Mouse (Mus musculus): ENCODE measurements around the gene Mast3.

The Mast3 gene

DNA sequence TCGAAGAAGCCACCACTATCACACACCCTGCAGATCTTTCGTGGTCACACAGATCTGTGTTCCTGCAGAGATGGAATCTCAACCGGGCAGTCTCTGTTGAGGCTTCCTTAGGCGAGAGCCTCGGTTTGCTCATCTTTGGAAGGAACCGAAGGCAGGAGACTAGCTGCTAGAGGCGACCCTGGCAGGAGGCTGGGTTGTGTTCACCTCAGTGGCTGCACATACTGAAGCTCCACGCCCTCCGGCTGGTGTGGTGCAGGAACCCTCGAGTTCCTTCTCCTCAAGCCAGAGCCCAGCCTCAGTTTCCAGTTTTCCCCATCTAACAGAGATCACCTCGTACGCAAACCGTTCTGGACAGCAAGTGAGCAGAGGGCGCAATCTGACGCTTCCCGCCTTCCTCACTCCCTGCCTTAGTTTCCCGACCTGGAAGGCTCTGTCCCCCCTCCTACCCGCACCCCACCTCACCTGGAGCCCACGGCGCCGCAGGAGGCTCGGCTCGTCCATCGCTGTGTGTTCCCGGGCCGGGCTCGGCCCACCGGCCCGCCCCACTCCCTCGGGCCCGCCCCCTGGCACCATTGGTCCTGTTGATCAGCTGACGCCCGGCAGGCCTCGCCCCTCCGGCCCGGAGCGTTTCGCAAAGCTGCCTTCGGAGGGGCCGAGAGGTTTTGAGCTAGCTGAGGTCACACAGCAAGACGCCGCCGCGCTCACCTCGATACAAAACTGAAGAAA is at the start of gene Mast3:
TSS of gene Mast3 (minus strand) at position 574 of the 726 bp plus-strand sequence.
- no peak for DNase-seq

DNA sequence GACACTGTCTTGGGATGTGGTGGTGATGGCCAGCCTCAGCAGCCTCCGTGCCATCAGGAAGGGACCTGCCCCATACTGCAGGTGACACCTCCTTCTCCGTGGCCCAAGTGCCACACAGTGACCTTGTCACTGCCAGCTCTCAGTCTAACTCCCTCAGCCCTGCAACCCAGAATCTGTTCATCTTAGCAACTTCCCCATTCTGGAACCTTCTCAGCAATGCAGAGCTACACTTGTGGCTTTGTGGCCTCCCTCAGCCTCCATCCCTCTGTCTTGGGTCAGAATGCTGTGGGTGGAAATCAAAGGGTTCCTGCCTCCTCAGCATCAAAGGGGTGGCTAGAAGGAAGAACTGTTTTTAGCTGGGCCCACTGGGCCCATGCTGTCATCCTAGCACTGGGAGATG is 49.0 kb upstream of the Mast3 start:
- no peak for DNase-seq

DNA sequence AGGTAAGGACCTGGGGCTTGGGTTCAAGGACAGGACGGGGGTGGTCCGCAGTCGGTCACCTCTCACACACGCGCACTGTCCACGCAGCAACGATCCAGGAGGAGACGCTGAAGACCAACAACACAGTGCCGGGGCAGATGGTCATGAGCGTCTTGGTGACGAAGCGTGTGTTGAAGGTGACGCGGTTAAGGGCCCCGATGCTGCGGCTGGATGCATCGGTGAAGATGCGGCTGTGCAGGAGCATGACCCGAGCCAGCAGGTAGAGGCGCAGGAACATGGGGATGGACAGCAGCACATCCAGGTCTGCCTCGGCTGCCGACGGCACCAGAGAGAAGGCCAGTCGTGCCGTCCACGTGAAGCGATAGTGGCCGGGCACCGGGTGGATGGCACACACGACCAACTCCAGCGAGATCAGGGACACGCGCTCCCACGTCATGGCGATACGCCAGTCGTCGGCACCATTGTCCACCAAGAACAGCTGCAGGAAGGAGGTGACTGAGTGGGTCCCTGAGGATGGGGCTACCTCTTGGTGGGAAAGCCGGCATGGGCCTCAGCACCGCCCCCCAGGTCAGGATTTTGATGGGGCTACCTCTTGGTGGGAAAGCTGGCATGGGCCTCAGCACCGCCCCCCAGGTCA is 47.9 kb upstream of the Mast3 start:
- DNase-seq: no peak

DNA sequence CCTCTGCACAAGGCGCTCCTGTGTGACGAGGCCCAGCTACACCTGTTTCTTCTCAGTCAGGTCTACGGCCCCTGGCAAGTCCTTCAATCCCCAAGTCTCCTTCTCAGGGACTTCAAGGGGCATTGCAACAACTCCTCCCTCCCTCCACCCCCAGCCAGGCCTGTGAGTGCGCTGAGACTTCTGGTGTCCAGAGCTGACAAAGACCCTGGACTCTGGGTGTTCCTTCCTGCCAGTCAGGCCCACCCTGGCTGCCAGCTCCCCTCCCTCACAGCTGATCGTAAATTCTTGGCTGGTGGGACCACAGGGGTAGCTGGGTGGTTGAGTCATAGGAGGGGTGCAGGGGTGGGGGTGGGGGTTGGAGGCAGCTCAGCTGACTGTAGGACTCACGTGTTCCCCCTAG is 47.0 kb upstream of the Mast3 start:
- DNase-seq: no peak

DNA sequence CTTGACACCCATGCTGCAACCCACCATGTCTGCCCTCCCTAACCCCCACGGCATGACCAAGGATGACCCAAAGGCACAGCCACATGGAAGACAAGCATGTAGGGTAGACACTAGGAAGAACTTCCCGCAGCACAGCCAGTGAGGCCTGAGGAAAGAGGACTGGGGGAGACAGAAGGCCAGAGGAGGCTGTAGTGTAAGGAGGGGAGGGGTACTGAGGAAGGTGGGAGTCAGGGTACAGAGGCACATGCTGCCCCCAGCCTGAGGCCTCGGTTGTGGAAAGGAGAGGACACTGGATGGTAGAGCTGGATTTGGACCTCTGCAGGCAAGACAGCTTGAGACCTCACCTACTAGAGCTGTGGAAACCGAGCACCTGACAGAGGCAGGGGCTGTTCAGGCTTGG is 46.1 kb upstream of the Mast3 start:
- no peak for DNase-seq

DNA sequence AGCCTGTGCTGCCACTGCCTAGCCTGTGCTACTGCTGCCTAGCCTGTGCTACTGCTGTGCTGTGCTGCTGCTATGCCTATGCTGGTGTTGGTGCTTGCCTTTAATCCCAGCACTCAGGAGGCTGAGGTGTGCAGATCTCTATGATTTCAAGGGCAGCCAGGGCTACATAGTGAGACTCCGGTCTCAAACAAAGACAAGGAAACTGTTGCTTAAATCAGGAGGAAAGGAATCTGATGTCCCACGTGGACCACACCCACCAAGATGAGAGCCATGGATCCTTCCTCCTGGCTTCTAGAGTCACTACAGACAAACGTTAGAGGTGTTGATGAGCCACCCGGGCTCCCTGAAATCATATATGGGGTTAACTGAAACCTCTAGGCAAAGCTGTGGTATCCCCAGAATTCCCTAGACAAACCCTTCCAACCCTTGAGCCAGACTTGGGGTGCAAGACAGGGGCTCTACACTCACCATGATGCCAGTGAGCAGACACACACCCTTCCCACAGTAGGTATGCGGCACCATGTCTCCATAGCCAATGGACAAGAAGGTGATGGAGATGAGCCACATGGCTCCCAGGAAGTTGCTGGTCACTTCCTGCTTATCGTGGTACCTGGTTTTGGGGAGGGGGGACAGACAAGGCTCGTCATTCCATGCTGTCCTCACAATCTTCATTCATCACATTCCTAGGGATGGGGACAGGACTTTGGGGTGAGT is 45.4 kb upstream of the Mast3 start:
- no peak for DNase-seq

DNA sequence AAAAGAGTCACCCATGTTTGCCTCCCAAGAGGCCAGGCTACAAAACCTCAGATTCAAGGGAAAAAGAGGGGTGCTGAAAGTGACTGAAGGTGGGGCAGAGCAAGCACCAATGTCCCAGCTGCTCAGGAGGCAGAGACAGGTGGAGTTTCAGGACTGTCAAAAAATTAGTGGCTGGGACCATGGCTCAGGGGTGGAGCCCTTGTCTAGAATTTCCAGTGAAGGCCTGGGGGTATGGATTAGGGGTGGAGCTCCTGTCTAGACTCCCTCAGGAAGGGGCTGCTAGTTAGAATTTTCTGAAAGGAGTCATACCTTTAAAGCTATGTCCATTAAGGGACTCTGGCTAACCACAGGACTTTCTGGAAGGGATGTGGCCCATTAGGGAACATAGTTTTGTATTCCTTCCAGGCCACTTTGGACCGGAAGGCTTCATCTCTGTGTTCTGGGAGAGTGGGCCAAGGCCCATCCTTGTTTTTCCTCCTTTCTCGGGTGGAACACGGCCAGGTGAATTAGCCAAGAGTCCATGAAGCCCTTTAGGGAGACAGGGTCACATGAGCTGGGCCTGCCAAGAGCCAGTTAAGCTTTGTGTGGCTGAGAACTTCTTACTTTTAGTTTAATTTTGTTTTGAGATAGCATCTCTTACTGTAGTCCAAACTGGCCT is 44.6 kb upstream of the Mast3 start:
- no peak for DNase-seq

DNA sequence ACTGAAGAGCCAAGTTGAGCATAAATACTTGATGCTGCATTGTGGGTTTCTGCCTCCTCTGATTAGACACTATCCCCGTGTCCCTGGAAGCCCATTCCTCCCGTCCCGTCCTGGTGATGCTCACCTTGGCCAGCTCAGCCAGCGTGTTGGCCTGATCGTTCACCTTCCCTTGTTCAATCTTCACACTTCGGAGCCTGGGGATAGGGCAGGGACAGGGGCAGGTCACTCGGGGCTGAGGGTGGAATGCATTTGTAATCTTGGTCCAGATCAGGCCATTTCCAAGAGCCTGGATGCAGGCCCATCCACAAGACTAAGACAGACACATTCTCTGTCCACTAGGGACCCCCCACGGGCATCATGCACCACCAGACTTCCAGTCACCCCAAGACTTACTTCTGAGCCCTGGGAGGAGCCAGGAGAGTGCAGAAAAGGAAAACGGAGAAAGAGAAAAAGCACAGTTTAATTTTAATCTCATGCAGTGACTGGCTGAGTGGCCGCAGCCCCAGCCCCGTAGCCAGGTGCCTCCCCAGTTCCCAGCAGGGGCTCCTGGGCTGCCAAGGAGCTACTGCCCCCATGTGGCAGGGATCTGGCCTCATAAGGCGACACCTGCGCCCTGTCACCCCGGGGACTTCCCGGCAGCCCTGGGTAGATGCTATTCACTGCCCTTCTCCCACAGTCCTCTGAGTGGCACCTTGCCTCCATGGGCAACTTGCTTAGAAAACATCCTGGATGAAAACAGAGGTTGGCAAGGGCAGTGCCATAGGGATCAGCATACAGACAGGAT is 41.7 kb upstream of the Mast3 start:
- DNase-seq: no peak

DNA sequence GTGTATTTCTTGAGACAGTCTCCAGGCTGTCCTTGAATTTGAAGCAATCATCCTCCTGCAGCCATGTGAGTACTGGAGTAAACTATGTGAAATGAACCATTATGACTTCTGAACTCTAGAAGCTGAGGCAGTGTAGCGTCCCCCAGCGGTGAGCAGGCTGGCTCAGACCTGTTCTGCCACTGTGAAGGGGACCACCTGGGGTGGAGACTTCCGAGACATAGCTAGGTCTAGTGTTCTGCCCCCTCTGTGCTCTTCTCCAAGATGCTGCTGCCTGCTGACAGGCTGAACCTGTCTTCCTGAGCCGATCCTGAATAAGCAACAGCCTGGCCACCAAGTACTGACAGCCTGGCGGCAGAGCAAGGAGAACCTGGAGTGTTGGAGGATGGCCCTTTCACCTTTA is 40.3 kb upstream of the Mast3 start:
- DNase-seq: no peak

DNA sequence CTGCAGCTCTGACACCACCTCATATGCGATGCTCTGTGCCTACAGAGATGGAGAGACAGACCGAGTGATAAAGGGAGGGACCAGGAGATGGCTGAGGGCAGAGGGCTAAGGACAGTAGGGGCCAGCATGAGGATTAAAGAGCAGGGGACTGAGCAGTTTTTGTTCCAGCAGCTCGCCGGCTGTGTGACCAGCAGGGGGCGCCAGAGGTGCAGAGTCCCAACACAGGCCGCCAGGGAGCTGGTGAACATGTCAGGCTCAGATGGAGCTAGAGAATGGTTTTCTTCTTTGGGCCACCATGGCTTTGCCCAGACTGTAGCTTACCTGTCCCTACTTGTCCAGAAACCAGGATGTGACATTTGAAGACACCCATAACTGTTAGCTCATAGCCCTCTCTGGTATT is 39.7 kb upstream of the Mast3 start:
- DNase-seq: peak; percentile 86

DNA sequence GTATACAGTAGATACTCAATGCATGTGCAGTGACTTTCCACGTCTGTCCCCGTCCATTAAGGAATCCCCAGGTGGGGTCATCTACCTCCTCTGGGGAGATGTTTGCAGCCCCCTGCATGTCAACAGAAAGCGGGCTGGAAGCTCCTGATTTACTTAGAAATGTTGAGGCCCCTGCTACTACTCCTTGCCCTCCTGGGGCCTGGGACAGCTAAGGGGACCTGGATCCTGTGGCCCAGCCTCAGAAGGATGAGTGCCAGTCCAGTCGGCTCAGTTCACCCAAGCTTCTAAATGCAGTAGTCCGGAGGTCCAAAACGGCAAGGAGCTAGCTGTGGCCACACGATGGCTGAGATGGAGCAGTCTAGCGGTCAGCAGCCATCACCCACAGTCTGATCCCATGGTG is 39.1 kb upstream of the Mast3 start:
- no peak for DNase-seq

DNA sequence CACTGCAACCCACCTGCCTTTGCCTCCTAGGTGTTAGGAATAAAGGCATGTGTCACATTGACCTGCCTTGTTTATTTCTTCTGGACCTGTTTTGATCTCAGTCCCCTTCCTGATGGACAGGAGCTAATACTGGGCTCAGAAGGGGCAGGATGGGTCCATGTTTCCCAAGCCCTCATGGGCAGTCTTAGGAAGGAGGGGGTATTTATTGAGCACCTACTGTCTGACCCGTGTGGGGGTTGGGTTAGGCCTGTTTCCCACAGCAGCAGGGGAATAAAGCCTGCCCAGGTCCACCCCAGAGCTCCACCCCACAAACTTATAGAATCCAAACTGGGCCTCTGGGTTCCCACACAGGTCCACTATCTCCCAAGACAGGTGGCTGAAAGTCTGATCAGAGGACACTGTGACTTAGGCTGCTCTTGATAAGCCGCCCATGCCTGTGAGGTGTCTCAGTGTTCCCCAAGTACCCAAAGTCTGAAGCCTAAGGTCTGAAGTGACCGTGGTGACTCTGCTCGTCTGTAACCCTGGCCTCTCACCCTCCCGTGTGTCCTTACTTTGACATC is 38.4 kb upstream of the Mast3 start:
- DNase-seq: no peak

DNA sequence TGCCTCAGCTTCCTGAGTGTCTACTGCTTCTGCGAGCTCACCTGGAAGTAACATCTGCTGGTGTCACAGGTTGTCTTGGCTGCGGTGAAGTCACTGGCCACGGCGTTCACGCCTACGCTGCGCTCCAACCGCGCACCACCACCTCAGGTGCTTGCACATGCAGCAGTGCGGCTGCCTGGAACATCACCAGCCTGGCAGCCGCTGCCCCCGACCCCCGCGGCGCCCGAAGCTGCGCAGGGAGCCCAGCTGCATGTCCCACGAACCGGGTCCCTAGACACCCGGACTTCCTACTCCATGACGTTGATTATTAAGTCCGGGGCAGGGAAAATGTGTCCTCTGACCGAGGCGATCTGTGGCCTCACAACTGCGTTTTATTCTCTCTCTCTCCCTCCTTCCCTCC is 37.6 kb upstream of the Mast3 start:
- no peak for DNase-seq

DNA sequence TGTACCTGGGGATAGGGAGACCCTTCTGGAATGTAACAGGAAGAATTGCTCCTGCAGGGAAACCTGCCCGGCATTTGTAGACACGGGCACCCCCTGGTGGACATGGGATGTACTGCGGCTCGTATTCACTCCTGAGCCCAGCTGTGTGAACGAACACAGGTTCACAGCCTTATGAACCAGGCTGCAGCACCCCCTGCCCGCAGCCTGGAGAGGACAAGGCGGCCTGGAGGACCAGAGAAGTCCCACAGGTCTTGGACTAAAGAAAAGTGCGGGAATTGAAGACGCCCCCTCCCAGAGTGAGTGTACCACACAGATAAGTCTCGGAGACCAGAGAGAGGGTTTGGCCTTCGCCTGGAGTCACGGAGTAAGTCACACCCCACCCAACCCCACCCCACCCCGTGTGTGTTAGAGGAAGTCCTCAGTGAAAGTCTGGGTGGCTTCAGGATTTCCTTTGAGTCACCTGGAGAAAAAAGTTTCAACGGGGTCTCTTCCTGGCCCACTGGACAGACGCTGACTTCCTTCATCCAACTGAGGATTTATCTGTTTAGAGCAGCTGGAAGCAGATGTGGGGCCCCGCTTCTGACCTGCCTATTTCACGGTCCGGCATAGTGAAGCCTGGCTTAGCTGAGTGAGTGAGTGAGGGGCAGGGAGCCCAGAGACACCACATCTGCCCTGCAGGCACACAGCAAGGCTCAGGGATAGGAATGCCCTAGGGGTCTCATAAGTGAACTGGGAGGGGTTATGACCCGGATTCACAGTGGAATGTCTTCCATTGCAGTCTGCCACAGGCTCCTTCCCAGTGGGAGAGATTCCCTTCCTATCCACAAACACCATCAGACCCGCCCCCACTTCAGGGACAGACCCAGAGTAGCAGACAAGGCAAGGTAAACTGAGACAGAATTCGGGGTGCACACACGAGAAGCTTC is 36.6 kb upstream of the Mast3 start:
- peak; percentile 92 for DNase-seq

DNA sequence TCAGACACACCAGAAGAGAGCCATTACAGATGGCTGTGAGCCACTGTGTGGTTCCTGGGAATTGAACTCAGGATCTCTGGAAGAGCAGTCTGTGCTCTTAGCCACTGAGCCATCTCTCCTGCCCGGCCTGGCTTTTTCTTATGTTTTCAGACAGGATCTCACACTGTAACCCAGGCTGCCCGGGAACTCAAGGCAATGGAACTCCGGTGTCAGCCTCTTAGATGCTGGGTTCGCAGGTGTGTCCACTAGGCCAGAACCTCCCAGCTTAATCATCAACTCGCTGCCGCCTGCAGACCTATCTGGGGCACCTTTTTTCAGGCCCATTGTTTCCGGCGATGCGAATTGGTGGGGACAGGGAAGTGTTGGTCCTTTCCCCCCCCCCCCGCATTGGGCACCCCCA is 35.7 kb upstream of the Mast3 start:
- DNase-seq: no peak

DNA sequence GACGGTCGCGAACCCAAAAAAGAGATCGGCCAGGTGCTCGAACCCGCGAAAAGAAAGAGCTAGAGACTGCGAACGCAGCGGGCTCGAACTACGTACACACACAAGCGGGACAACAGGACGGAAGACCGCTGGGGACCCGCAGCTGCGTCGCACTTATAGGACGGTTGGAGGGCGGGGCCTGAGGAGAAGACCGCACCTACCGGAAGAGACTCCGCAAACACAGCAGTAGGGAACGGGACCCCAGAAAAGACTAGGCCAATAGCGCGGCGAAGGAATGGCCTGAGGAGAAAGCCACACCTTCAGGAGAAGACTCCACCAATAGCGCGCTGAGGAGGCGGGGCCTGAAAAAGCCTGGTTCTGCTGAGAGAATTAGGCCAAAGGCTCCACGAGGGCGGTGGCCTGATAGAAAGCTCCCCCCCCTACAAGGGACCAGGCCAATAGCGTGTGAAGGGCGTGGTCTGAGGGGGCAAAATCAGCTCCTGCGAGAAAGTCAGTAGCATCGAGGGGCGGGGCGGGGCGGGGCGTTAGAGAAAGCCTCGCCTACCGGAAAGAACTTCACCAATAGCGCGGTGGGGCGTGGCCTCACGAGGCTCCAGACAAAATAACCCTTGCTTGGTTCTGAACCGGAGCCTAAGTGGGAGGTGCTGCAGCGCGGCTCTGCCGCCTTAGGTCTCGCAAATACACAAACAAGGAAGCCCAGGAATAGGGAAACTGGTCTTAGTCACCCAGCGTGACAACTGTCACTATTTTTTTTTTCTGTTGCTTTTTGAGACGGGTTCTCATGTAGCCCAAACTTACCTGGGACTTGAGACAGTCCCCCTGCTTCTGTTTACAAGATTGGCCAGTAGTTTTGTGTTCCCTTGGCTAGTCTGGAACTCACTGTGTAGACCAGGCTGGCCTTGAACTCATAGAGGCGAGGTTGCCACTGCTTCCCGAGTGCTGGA is 34.8 kb upstream of the Mast3 start, which contains the start of gene Arrdc2:
TSS of gene Arrdc2 (minus strand) at position 313 of the 944 bp plus-strand sequence.
- peak; percentile 100 for DNase-seq

DNA sequence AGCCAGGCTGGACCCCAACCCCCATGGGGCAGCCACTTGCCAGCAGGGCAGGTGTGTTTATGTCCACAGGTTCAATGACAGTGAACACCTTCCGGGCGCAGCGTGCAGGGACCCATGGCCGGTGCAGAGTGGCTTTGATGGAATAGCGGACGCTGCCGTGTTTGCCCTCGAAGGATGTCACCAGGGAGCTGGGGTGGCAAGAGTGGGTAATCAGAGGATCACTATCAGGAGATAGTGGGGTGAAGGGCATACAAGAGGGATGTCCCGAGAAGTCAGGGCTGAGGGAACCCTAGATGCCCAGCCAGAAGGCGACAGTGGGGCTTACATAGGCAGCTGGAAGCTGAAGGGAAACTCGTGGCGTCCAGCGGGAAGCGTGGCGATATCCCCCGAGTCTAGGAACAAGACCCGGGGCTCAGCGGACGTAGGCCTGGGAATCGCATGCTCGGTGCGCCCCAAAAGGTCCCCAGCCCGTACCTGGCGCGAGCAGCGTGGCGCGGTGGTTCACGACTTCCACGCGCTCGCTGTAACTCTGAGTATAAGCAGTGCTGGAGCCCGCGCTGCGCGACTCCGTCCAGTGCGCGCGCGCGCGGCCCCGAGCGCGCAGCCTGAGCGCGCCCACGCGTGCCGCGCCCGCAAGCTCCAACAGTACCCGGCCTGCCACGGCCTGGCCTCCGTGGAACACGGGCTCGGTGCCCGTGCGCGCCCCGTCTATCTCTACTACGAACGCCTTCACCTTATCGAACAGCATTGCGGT is 34.0 kb upstream of the Mast3 start:
- peak; percentile 68 for DNase-seq

DNA sequence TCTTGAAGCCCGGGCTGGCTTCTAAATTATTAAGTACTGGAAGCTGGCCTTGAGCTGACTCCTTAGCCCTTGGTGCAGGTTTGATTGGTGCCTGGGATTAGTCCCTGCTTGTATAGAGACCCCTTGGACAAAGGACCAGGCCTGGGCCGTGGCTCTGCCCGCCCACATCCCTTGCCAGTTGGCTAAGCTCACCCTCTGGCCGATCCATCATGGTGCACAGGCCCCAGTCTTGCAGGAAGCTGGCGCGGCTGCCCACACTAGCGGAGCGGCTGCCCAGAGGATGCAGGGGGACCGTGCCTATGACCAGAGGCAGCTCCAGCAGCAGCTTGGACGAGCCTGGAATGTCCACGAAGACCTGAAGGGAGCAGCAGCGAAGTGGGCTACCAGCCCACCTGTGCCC is 31.8 kb upstream of the Mast3 start:
- DNase-seq: no peak

DNA sequence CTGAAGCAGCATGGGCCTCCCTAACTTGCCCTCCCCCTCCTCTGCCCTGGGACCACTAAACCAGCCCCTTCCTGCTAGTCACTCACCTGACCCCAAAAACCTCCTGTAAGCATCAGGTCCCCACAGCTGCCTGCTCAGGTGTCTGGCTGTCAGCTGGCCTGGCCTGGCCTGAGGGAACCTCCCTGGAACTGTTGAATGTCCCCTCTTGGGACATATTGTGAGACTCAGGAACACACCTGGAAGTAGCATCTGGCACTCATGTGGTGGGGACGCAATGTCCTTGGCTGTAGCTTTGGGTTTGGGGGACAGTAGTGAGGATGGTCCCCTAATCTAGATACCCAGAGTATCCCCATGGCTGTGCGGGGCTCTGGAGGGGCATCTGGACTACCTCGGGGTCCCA is 29.2 kb upstream of the Mast3 start:
- no peak for DNase-seq

All from cerebellum, adult 9-10 months (tissue).